Mouse (Mus musculus) gastrocnemius, postnatal 14 days (tissue): ENCODE results near the gene Gdpd3. TPM values are rescaled to one million over a fixed set of nuclear protein-coding genes. Genes with fewer than 3 reads are reported as not detected.

Experiments
- DNase-seq: peaks from one replicate; pipeline ENCODE4 v3.0.0; 2021; ENCODE audit warnings: mixed read lengths
- intact Hi-C: fragments of 180-260 bp; cut with DNase I; formaldehyde crosslinking; loops from one replicate; pipeline ENCODE4 v1.15.1; 2025; ENCODE audit warnings: low total_unique reads
- total RNA-seq, 2 experiments: library from RNA; stranded (reverse); gene quantifications; 2 replicates each; pipeline ENCODE4 v1.2.3; 2021

Gene Gdpd3
- total RNA-seq, 2 experiments from 2014 or later, result 0.92 to 1.8 TPM

DNA sequence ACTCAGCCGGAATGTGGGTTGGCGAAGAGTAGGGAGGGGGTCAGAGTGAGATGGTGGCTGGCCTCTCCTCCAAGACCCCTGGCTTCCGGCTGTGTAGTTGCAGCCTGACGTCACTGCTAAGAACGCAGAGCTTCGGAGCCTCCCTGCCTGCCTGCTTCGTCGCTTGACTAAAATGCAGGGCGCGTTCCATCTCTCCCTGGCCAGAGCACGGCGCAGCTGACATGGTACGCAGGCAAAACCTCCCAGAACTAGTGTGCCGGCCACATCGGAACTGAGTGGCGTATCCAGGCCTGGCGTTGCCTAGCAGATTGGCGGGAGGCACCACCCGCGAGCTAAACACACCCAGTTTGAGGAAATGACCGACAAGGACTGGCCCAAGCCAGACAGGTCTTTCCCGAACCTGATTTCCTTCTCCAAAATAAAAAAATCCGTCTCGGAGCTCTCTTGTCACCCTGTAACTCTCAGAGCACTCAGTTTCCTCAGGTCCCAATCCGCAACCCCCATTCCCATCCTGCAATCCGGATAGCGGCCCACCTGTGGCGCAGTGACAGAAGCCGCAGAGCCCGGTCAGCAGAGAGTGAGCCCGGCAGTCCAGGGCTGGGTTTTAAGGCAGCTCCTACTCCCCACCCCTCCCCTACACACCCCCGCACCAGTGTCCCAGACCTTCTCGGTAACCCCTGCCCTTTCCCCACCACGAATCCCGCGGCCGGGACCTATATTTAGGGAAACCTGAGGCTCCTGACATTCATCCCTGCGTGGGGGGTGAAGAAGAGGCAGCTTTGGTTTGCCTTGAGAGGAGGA, 33.5 kb downstream of the Gdpd3 start:
- intact Hi-C loops, result no loop called here

DNA sequence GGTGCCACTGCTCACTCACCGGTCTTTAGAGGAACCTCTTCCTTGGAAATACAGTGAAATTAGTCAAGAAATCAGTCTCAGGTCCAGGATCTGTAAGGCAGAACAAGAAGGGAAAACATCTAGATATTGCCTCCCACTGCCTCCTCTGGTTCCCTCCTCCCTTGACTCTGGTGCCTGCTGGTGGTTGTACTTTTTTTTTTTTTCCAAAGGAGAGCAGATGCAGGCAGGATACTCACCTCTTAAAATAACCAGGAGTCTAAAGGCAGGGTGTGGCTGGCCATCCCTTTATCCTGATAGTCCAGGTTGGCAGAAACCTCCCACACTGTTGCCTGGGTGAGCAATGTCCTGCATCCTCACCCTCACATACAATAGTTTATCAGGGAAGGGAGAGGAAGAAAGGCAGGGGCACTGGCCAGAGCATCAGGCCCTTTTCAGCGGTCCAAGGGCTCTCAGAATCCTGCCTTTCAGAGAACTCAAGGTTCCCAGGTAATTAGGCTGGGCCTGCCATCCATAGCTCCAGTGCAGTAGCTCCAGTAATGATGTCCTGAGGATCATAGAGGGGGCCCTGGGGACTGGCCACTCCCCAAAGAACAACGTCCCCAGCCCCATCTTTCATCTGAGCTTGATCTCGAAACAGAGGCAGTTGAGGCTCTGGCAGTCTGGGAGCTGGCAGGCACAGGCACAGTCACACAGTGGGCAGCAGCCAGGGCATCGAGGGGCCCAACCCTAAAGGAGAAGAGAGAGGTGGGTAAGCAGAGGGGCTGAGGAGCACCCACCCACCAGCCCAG, 34.3 kb downstream of the Gdpd3 start:
- no peak for DNase-seq
- intact Hi-C loops, result no loop called here

More for the DNA sequence above, 33.5 kb downstream of the Gdpd3 start:
- DNase-seq, result peak; percentile 82

DNA sequence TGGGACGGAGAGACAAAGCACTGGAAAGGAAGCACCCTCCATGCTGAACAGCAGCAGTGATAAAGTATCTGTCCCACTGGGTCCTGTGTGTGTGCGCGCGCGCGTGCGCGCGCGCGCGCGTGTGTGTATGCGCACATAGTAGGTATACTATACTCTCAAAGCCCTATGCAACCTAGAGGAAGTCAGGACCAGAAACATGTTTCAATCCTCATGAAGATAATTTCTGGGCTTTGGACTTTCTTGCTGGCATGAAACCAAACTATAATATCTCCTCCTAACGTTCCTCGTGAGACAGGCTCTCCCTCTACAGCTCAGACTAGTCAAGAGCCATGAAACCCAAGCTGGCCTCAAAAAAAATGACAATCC, 34.9 kb downstream of the Gdpd3 start:
- no peak for DNase-seq
- intact Hi-C loops, result no loop called here

DNA sequence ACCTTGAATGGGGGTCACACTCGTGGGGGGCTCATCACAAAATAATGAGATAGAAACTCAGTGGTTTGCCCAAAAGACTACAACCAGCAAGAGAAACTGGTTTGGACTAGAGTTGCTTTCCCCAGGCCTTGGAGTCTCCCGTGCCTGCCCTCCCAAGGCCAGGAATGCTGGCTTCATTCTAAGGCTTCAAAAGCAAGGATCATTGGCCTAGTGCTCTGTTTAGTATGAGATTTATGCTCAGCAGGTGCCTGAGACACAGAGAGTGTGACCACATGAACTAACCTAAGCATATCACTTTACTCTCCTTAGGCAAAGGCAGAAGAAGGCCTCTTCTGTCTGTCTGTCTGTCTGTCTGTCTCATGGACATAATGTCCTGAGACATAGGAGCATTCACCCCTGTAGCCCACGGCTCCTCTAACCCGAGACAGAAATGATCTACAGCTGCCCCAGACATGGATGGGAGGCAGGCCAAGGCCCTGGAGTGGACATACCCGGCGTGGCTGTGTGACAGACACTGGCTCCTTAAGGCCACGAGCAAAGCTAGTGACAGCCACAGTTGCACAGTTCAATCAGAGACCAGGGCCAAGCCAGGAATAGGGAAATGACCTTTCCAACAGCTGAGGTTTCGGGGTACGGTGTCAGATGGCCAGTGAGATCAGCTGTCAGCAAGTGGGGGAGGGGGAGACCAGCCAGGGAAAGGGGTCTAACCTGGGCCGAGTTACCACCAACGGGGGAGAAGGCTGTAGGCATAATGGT, 36.2 kb downstream of the Gdpd3 start:
- DNase-seq, result peak; percentile 68
- intact Hi-C loops, result no loop called here

DNA sequence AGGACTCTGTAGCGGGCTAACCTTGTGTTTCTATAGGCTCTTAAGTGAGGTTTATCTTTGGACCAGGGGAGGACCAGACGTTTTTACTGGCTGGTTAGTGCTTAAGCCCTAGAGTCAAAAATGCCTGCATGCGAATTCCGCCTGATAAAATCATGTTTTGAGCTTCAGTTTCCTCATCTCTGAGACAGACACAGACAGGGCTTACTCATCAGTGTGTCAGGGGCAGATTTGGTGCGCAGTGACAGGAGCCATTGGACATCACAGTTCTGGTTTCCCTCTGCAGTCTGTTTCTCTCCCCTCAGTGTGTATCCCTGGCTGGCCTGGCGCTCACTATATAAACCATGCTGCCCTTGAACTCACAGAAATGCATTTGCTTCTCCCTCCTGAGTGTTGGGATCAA, 37.0 kb downstream of the Gdpd3 start:
- intact Hi-C loops, result no loop called here
- DNase-seq, result no peak

DNA sequence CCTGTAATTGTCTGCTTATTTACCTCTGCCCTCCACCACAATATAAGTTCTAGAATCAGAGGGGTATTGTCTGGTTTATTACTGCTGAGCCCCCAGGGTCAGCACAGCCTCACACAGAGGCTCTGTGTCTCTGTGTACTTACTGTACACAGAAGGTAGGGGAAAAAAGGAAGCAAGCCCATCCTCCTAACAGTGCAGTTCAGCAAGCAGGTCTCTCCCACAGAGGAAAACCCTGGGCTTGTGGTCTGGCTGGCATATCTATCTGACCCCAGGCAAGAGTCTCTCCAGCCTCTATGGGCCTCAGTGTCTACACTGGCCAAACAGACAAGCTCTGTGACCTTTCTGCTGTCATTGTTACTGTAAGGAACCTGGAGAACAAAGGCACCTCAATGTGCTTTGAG, 37.6 kb downstream of the Gdpd3 start:
- no peak for DNase-seq
- intact Hi-C loops, result no loop called here

DNA sequence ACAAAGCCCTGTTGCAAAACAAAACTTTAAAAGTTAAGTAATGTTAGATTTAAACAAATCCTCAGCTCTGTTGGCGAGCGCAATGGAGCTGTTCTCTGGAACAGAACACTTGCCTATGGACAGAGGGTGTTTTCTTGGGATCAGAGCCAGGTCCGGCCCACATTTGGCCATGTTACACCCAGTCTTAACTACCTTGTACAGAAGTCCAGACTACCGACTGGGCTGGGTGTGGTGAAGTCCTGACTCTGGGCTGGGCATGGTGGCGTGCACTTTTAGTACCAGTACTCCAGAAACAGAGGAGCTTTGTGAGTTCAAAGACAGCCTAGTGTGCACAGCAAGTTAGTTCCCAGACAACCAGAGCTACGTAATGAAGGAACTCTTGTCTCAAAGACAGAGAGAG, 40.8 kb downstream of the Gdpd3 start:
- no peak for DNase-seq

DNA sequence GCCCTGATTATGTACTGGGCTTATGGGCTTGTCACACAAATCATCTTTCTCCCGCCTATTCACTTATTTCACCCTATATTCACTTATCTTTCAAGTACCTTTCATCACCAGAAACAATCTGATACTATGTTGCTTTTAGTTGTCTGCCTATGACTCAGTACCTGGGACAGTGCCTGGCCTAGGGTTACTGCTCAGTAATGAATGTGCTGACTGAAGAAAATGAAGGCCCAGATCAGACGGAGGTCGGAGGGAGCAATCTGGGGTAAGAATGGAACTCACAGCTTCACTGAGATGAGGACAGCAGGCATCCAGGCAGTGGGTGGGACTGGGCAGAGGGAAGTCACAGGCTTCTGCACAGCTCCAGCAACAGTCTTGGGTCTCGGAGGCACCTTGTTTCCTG, 41.3 kb downstream of the Gdpd3 start:
- no peak for DNase-seq
- intact Hi-C loops, result no loop called here

More for the DNA sequence above, 40.8 kb downstream of the Gdpd3 start:
- intact Hi-C loops, result no loop called here

DNA sequence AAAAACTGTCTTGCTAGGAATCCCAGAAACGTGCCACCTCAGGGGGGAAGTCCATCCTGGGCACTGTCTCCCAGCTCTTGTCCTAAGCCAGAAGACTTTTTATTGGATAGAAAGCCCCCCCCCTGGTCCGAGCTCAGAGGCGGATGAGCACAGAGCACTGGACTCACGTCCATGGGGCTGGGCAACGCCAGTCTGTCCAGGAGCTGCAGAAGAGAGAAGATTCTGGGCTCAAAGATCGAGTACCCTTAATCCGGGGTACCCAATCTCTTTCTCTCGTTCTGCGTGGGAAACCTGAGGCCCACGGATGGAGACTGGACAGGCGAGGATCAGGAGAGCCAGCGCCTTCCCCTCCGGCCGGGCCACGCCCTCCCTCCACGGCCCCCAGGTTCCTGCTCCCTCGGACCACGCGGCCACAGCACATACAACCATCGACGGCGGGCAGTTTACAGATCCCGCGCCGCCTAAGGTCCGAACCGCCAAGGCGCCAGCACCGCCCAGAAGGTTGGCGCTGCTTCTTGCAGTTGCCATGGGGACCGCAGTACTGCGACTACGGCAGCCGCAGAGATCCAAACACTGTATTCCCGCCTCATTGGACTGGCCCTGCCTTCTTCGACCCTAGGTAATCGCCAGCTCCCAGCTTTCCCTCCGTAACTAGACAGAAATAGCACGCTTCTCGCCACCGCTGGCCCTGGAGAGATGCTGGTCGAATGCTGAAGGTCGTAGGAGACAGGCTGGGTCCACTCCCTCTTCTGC, 42.7 kb downstream of the Gdpd3 start:
- intact Hi-C loops, result no loop called here
- DNase-seq, result peak; percentile 90

DNA sequence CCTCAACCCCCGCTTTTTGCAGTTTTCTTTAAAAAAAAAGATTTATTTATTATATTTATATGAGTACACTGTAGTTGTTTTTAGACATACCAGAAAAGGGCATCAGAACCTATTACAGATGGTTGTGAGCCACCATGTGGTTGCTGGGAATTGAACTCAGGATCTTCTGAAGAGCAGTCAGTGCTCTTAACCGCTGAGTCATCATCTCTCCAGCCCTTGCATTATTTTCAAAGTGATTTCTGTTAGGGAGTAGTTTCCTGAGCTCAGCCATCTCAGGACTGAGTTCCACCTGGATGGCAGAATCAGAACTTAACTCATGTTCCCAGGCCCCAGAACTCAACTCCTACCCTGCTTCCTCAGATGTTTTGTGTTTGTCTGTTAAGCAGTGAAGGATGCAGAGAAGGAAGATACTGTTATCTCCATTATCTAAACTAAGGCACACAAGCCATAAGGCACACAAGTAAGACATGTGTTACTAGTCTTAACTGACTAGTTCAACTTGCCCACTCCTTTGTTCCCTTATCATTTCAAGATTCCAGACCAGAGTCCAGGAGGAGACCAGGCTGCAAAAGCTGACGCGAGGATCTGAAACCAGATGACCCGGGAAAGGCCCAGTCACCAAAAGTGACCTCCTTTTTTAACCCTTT, 43.7 kb downstream of the Gdpd3 start:
- DNase-seq, result no peak
- intact Hi-C loops, result no loop called here

DNA sequence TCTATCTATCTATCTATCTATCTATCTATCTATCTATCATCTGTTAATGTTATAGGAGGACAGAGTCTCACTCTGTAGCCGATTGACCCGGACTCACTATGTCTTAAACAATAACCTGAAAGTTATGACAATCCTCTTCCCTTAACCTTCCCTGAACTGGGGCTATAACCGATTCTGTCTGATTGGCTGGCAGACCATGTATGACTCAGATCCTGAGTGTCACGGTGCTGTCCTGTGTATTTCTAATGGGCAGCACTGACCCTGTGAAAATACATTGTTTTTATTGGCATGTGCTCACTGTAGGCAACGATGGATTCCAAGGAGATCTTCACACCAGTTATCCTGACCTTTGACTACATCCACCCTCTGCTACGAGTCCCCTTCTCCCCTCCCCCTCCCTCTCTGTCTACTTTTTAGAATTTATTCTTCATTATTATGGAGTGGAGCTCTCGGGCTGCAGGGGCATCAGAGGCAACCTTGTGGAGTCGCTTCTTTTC, 49.6 kb downstream of the Gdpd3 start:
- intact Hi-C loops, result no loop called here
- DNase-seq, result no peak

DNA sequence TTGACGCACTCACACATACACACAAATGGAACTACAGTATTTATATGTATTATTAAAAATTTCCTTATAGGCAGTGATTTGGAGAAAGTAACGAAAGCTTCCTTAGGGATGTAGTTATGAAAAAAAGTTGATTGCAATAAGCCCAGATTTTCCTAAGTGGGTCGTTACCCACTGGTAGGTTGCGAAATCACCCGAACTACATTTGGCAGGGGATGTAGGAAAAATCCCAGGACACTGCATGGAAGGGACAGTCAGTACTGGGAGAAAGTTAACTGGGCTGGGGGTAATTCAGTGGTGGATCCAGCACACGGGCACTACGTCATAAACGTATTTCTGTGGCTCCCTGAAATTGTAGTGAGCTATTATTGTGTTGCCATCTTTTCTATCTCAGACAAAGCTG, 50.4 kb downstream of the Gdpd3 start:
- intact Hi-C loops, result no loop called here
- DNase-seq, result no peak

DNA sequence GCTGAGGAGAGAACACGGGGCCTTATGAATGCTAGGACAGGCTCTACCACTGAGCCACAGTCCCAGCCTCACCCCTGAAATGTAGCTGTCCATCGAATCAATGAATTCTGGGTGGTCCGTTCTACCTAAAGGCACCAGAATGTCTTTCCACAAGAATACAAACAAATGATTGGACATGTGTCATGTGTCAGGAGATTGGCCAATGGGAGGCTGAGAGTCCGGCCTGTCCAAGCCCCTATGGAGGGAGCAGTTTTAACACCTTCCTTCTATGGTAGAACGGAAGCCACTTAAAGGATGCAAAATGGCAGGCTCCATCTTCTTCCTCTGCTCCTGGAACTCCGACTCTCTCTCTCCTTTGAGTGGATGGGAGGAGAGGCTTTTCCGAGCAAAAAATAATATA, 51.5 kb downstream of the Gdpd3 start:
- intact Hi-C loops, result no loop called here
- no peak for DNase-seq

DNA sequence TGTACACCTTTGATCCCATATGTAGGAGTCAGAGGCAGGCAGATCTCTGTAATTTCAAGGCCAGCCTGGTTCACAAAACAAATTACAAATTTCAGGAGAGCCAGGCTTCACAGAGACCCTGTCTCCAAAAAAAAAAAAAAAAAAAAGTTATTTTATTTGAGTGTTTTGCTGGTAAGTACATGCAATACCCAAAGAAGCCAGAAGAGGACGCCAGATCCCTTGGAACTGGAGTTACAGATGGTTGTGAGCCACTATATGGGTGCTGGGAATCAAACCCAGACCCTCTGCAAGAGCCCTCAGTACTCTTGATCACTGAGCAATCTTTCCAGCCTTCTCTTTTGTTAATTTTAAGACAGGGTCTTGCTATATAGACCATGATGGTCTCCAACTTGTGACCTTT, 52.7 kb downstream of the Gdpd3 start:
- intact Hi-C loops, result no loop called here
- no peak for DNase-seq

DNA sequence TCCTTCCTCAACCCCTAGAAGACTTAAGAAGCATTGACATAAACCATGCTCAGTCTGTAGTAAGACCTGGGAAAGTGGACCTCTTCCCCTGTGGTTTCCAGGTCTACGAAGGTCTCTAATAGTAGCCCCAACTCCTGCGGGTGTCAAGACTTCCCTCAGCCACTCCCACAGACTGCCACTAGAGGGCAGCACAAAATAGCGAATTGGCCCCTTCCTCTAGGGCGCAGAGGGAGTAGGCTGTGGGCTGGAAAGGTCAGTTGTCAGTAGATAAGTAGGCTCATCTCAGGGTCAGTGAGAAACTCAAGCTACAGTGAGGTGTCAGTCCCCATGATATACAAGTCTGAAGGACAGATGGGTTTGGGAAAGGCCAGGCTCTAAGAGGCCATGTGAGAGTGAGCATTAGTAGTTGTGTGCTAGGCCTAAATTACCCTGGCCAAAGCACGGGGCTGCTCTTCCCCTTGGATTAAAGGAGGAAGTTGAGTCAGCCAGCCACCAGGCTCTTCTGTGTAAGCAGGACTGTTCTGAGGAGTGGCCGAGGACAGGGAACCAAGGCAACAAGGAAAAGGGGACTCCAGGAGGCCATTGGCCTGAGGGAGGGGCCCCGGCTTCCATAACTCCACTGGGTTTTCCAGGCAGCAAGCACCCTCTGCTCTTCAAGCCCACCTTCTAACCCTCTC, 55.8 kb downstream of the Gdpd3 start:
- peak; percentile 82 for DNase-seq
- intact Hi-C loops, result loop anchor here (5.0 kb wide), 3 partner anchors 35 to 285 kb away; no protein-coding TSS in a partner anchor

DNA sequence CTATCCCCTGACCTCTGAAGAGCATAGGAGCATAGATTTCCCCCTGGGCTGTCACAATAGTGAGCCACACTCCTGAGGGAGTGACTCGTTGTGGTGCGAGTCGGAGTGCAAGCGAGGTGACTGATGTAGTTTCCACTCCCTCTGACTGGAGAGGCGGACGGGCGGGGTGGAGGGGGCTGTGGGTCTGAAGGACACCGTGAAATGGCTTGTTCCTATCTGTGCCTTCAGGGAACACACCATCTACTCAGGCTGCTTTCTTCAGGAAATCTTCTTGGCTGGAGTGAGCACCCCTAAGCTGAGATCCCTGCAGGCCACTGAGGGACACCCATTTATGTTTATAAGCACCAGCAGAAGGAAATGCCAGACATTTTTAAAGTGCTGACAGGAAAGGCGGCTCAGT, 56.6 kb downstream of the Gdpd3 start:
- intact Hi-C loops, result loop anchor here (5.0 kb wide), 3 partner anchors 35 to 285 kb away; no protein-coding TSS in a partner anchor
- no peak for DNase-seq

DNA sequence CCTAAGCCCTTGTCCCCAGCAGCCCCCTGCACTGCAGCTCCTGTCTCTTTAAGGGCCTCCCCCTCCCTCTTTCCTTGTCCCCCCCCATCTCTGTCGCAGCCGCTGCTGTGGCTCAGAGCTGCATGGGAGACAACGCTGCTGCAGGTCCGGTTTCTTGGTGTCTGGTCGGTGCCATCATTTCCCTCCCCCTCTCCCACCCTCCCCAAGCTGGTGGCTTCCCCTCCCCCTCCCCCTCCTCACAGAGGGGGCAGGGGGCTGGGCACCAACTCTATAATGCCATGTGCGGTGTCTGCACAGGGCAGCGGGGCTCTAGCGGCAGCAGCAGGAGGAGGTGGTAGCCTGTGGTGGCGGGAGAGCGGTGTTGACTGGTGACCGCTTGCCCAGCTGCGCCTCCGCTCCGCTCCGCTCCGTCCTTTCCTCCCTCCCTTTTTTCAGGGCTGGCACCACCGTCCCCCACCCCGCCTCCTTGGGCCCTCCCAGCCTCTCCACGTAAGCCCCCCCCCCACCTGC, 57.1 kb downstream of the Gdpd3 start:
- no peak for DNase-seq
- intact Hi-C loops, result loop anchor here (5.0 kb wide), 3 partner anchors 34 to 284 kb away; no protein-coding TSS in a partner anchor

DNA sequence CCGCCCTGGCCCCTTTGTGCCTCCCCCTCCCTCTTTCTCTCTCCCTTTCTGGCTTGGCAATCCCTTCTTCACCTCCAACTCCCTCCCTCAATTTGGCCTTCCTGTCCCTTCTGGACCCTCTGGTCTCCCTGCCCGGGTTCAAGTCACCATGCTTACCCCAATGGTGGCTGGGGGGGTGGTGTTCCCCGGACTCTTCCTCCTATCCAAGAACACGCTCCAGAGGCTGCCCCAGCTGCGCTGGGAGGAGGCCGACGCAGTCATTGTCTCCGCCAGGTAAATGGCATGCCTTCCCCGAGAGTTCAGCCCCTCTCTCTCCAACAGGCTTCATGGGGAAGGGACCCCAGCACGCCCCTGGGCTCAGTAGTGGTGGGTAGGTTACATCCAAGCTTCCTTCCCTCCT, 57.8 kb downstream of the Gdpd3 start:
- intact Hi-C loops, result loop anchor here (5.0 kb wide), 3 partner anchors 33 to 283 kb away; no protein-coding TSS in a partner anchor
- no peak for DNase-seq
